Mouse (Mus musculus) intestine, postnatal 0 days (tissue): ENCODE measurements around the gene Itgb6. TPM values are rescaled to one million over a fixed set of nuclear protein-coding genes. Genes with fewer than 3 reads are reported as not detected.
A peak's percentile ranks its signal among the peaks of the same experiment; 100 is the strongest.

Source experiments
- ATAC-seq: fragments of 200-750 bp; cut with Nextera tagmentation; 2 replicates; pipeline ENCODE4 v1.8.0; 2017; ENCODE audit warnings: mild to moderate bottlenecking, moderate TSS enrichment, moderate library complexity
- H3K27ac ChIP-seq: fragments of 300-500 bp; sonication (generic); 2 replicates; pipeline ENCODE4 v1.5.1; 2014; ENCODE audit warnings: mild to moderate bottlenecking, low read depth, low read length, moderate library complexity
- H3K27me3 ChIP-seq: fragments of 300-500 bp; sonication (generic); replicated peaks from 2 replicates; pipeline ENCODE4 v1.6.1; 2014; ENCODE audit warnings: low read length, mixed read lengths; ENCODE audit not compliant: control insufficient read depth, insufficient read depth
- H3K36me3 ChIP-seq: fragments of 300-500 bp; sonication (generic); 2 replicates; pipeline ENCODE4 v1.6.1; 2014; ENCODE audit warnings: mild to moderate bottlenecking, moderate library complexity; ENCODE audit not compliant: control insufficient read depth, insufficient read depth
- H3K4me1 ChIP-seq: fragments of 300-500 bp; sonication (generic); replicated peaks from 2 replicates; pipeline ENCODE4 v1.6.1; 2014; ENCODE audit warnings: antibody characterized with exemption, low read length, mixed read lengths; ENCODE audit not compliant: control insufficient read depth, insufficient read depth
- H3K4me2 ChIP-seq: fragments of 300-500 bp; sonication (generic); replicated peaks from 2 replicates; pipeline ENCODE4 v1.6.1; 2014; ENCODE audit warnings: low read depth, mild to moderate bottlenecking, moderate library complexity
- H3K4me3 ChIP-seq: fragments of 300-500 bp; sonication (generic); 2 replicates; pipeline ENCODE4 v1.5.1; 2014; ENCODE audit warnings: low read depth, low read length
- H3K9ac ChIP-seq: fragments of 300-500 bp; sonication (generic); 2 replicates; pipeline ENCODE4 v1.6.1; 2014; ENCODE audit warnings: mild to moderate bottlenecking, low read depth, low read length
- H3K9me3 ChIP-seq: fragments of 300-500 bp; sonication (generic); 2 replicates; pipeline ENCODE4 v1.6.1; 2016; ENCODE audit warnings: mixed run types; ENCODE audit not compliant: control insufficient read depth
- CTCF ChIP-seq: sonication (generic); IDR thresholded peaks from 2 replicates; pipeline ENCODE4 v1.5.1; 2016; ENCODE audit warnings: low read depth, mild to moderate bottlenecking, control low read depth, antibody characterized with exemption, moderate library complexity
- WGBS: fragments of 180-500 bp; shearing (Covaris S2); extraction: QIAGEN DNeasy Blood & Tissue Kit; methylation state at CpG from one replicate; pipeline ENCODE4 v1.1.7; 2014; 5-methylcytosine and 5-hydroxymethylcytosine counted together
- polyA plus RNA-seq: library from polyadenylated mRNA; unstranded; fragments of >200 nt; fragmentation: Nextera tagmentation; extraction: Ambion mirVana; gene quantifications from 2 replicates; pipeline ENCODE4 v1.2.1, GENCODE M21; 2015

The Itgb6 gene
- polyA plus RNA-seq: 10.8 and 11.9 TPM in 2 replicates

GRCm38 (mm10) chr2:60722514-60722913, at the start of gene Itgb6:
Itgb6 (minus strand) TSS chr2:60722643.
- Histone ChIP-seq H3K9me3 (no peaks in the 10 kb centered on the region), H3K27ac (no peak within 1 kb of the TSS), H3K4me2 (no peak within 1 kb of the TSS), H3K27me3 (no peaks in the 10 kb centered on the region), H3K4me3 (no peak within 1 kb of the TSS), H3K4me1 (0 out of 2 replicates have a peak, but pooled peaks cover 3% of the 10 kb centered on the region), H3K36me3 (no peaks in the 10 kb centered on the region), H3K9ac (no peak within 1 kb of the TSS)
- ATAC-seq: no peak
- 70% methylated on average over 14 of the region's 14 CpGs for WGBS
- no peak for TF ChIP-seq CTCF

DNA sequence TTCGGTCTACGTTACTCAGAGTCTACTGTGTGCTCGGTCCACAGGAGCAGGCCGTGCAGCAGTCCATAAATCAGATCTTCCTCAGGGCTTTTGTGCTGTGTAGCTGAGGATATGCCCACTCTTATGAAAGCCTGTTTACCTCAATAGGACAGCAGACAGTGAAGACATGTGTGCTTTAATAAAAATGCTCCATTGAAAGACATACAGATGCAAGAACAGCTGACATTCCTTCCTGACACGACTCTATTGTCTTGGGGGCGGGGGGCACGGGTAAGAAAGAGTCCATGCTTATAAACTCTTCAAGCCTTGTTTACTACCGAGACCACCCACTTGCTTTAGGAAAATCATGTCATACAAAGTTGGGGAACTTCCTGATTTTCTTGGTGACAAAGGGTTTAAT, 44.0 kb upstream of the Itgb6 start:
- Histone ChIP-seq H3K36me3 (peaks cover 31% of the 10 kb centered on the region), H3K27ac (no peak overlapping the region)

DNA sequence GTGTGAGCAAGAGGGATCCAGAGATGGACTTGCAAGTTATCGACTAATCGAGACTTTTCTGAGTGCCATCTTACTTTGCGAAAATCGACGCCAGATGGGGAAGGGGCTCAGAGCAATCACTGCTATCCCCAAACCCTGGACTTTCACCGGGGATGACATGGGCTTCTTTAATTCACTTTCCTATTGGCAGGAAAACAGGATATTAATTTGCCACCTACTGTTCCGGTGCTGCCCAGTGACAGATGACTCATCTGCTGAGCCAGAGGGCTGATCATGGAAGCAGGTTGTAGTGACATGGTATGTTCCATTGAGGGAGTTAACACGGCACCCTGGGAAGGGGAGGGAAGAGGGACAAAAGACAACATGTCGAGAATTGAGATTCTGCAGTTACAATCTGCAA, 33.8 kb upstream of the Itgb6 start:
- H3K9ac ChIP-seq: no peak overlapping the region
- no peaks in the 10 kb centered on the region for H3K27me3 ChIP-seq
- H3K36me3 ChIP-seq: peaks cover 18% of the 10 kb centered on the region; the same call in 1 of the 2 replicates
- no peak overlapping the region for H3K4me3 ChIP-seq
- no peaks in the 10 kb centered on the region for H3K4me1 ChIP-seq
- no peak for ATAC-seq
- H3K4me2 ChIP-seq: no peak overlapping the region
- no peaks in the 10 kb centered on the region for H3K9me3 ChIP-seq
- no peak overlapping the region for H3K27ac ChIP-seq
- WGBS: 91% methylated on average over 9 of the region's 9 CpGs
- no peak for TF ChIP-seq CTCF

More for the DNA sequence above, 44.0 kb upstream of the Itgb6 start:
- Histone ChIP-seq H3K9ac (no peak overlapping the region), H3K9me3 (no peaks in the 10 kb centered on the region), H3K27me3 (no peaks in the 10 kb centered on the region), H3K4me3 (no peak overlapping the region), H3K4me2 (no peak overlapping the region), H3K4me1 (no peaks in the 10 kb centered on the region)
- ATAC-seq: no peak
- TF ChIP-seq CTCF: no peak
- WGBS: 66% methylated on average over 8 of the region's 8 CpGs

GRCm38 (mm10) chr2:60755101-60755500, 32.7 kb upstream of the Itgb6 start:
- no peaks in the 10 kb centered on the region for H3K9me3 ChIP-seq
- H3K9ac ChIP-seq: no peak overlapping the region
- no peak overlapping the region for H3K27ac ChIP-seq
- H3K36me3 ChIP-seq: peaks cover 17% of the 10 kb centered on the region; the same call in 1 of the 2 replicates
- ATAC-seq: no peak
- H3K4me1 ChIP-seq: no peaks in the 10 kb centered on the region
- 98% methylated on average over 7 of the region's 7 CpGs for WGBS
- H3K4me3 ChIP-seq: no peak overlapping the region
- no peak overlapping the region for H3K4me2 ChIP-seq
- H3K27me3 ChIP-seq: no peaks in the 10 kb centered on the region
- no peak for TF ChIP-seq CTCF

- Histone ChIP-seq H3K4me3 (no peak overlapping the region), H3K4me2 (no peak overlapping the region), H3K4me1 (no peaks in the 10 kb centered on the region), H3K27ac (no peak overlapping the region), H3K9ac (no peak overlapping the region), H3K36me3 (peaks cover 14% of the 10 kb centered on the region; the same call in 1 of the 2 replicates), H3K27me3 (no peaks in the 10 kb centered on the region), H3K9me3 (no peaks in the 10 kb centered on the region)
- WGBS: 95% methylated on average over 9 of the region's 9 CpGs
- TF ChIP-seq CTCF: no peak
- no peak for ATAC-seq
These were observed 28.8 kb upstream of the Itgb6 start for GRCm38 (mm10) chr2:60751274-60751673.

DNA sequence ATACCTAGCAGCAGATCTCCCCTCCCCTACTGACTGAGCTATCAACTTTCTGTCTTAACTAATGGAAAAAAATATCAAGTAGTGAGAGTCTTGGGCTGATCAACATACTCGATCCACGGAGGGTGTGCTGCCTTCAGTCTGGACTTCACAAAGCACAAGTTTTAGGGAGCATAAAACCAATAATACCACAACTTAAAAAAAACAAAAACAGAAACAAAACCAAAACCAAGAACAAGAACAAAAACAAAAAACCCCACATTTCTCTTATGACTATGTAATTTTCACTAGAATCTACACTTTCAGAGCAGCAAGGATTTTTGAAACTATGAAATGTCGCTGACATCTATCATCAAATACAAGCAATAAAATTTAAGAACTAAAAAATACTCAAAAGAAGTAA, 28.1 kb upstream of the Itgb6 start:
- Histone ChIP-seq H3K9ac (no peak overlapping the region), H3K27ac (no peak overlapping the region), H3K9me3 (no peaks in the 10 kb centered on the region), H3K4me2 (no peak overlapping the region), H3K4me1 (no peaks in the 10 kb centered on the region), H3K27me3 (no peaks in the 10 kb centered on the region), H3K36me3 (peaks cover 11% of the 10 kb centered on the region; the same call in 1 of the 2 replicates), H3K4me3 (no peak overlapping the region)
- WGBS: 89% methylated on average over 3 of the region's 3 CpGs
- TF ChIP-seq CTCF: no peak
- no peak for ATAC-seq

GRCm38 (mm10) chr2:60748585-60748984, 26.1 kb upstream of the Itgb6 start:
- H3K36me3 ChIP-seq: no peaks in the 10 kb centered on the region

More at GRCm38 (mm10) chr2:60748585-60748984, 26.1 kb upstream of the Itgb6 start:
- TF ChIP-seq CTCF: peak; percentile 61
- Histone ChIP-seq H3K4me3 (no peak overlapping the region), H3K9me3 (no peaks in the 10 kb centered on the region), H3K4me1 (no peaks in the 10 kb centered on the region), H3K4me2 (no peak overlapping the region), H3K27ac (no peak overlapping the region), H3K27me3 (no peaks in the 10 kb centered on the region), H3K9ac (no peak overlapping the region)
- ATAC-seq: no peak
- WGBS: 83% methylated on average over 1 of the region's 1 CpGs
